Mouse (Mus musculus) liver, embryonic 12.5 days (tissue): Measurements from ENCODE around the gene Sspo. TPM values are rescaled to one million over a fixed set of nuclear protein-coding genes. Genes with fewer than 3 reads are reported as not detected.
"Not testable (repeated sequence)": the region's sequence is repeated elsewhere in the genome, so short reads cannot be mapped to it uniquely, and the experiment has no call there.

Source experiments
- ATAC-seq: fragments of 200-750 bp; cut with Nextera tagmentation; 2 replicates; pipeline ENCODE4 v1.8.0; 2017; ENCODE audit warnings: moderate number of reproducible peaks, mild to moderate bottlenecking, moderate library complexity
- H3K27ac ChIP-seq: fragments of 300-500 bp; sonication (generic); 2 replicates; pipeline ENCODE4 v1.5.1; 2016; ENCODE audit warnings: mild to moderate bottlenecking
- H3K27me3 ChIP-seq: fragments of 300-500 bp; sonication (generic); replicated peaks from 2 replicates; pipeline ENCODE4 v1.6.1; 2016; ENCODE audit warnings: mild to moderate bottlenecking, moderate library complexity
- H3K36me3 ChIP-seq: fragments of 300-500 bp; sonication (generic); 2 replicates; pipeline ENCODE4 v1.6.1; 2016; ENCODE audit warnings: mild to moderate bottlenecking, moderate library complexity
- H3K4me1 ChIP-seq: fragments of 300-500 bp; sonication (generic); 2 replicates; pipeline ENCODE4 v1.6.1; 2016
- H3K4me2 ChIP-seq: fragments of 300-500 bp; sonication (generic); 2 replicates; pipeline ENCODE4 v1.6.1; 2016; ENCODE audit warnings: mild to moderate bottlenecking, moderate library complexity
- H3K4me3 ChIP-seq: fragments of 300-500 bp; sonication (generic); 2 replicates; pipeline ENCODE4 v1.5.1; 2016; ENCODE audit warnings: mild to moderate bottlenecking, moderate library complexity
- H3K9ac ChIP-seq: fragments of 300-500 bp; sonication (generic); 2 replicates; pipeline ENCODE4 v1.6.1; 2016; ENCODE audit warnings: mild to moderate bottlenecking, moderate library complexity
- H3K9me3 ChIP-seq: fragments of 300-500 bp; sonication (generic); replicated peaks from 2 replicates; pipeline ENCODE4 v1.6.1; 2016; ENCODE audit warnings: mild to moderate bottlenecking, moderate library complexity
- WGBS: fragments of 180-500 bp; shearing (Covaris S2); methylation state at CpG from one replicate; pipeline ENCODE4 v1.1.7; 2016; ENCODE audit not compliant: insufficient replicate concordance; 5-methylcytosine and 5-hydroxymethylcytosine counted together
- polyA plus RNA-seq: library from polyadenylated mRNA; unstranded; fragments of >200 nt; fragmentation: Nextera tagmentation; extraction: Ambion mirVana; gene quantifications from 2 replicates; pipeline ENCODE4 v1.2.1, GENCODE M21; 2016

The Sspo gene
- polyA plus RNA-seq, 1 experiment from 2014 or later = 0.04 TPM

DNA sequence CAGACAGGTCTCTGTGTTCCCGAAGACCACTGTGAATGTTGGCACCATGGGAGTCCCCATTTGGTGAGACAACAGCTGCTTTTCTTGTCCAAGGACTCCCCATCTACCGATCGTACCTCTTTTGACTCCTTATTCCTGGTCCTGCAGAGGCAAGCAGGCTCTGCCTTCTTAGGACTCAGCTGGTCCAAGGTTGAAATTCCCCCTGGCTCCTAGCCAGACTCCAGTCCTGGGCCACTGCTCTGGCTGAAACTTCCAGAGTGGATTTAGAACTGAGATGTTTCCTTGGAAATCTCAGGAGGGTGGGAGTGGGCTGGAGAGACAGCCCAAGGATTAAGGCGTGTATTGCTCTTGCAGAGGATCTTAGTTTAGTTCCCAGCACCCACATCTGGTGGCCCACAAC is 49.5 kb downstream of the Sspo start:
- no peak for ATAC-seq
- Histone ChIP-seq H3K4me3 (no peak overlapping the region), H3K4me1 (no peaks in the 10 kb centered on the region)

DNA sequence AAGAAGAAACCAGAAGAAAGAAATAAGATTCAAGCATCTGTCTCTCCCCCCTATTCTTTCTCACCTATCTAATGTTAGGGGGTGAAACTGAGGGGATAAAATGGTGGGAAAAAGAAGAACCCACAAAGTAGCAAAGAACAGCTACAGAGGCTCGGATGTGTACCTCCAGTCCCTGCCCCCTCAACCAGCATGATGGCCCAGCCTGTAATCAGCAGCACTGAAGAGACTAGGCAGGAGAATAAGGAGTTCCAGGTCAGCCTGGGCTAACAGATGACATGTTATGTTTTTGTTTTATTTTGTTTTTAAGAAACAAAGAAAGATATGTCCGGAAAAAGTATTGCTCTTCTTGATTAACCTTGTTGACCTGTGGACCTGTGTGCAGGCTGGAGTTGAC is 55.8 kb downstream of the Sspo start:
- H3K27ac ChIP-seq = no peak overlapping the region
- H3K4me3 ChIP-seq = peak overlapping the region; percentile 61
- H3K27me3 ChIP-seq = no peaks in the 10 kb centered on the region
- H3K4me2 ChIP-seq = peak overlapping the region; percentile 77
- H3K36me3 ChIP-seq = no peaks in the 10 kb centered on the region
- peak; percentile 59 for ATAC-seq
- no peak overlapping the region for H3K9ac ChIP-seq
- peaks cover 9% of the 10 kb centered on the region; the same call in 1 of the 2 replicates for H3K4me1 ChIP-seq
- WGBS = 6% methylated on average over 2 of the region's 2 CpGs
- H3K9me3 ChIP-seq = no peaks in the 10 kb centered on the region

More for the DNA sequence above, 49.5 kb downstream of the Sspo start:
- Histone ChIP-seq H3K27me3 (no peaks in the 10 kb centered on the region), H3K36me3 (no peaks in the 10 kb centered on the region), H3K9ac (no peak overlapping the region), H3K4me2 (no peak overlapping the region), H3K27ac (no peak overlapping the region), H3K9me3 (no peaks in the 10 kb centered on the region)
- 72% methylated on average over 4 of the region's 4 CpGs for WGBS

DNA sequence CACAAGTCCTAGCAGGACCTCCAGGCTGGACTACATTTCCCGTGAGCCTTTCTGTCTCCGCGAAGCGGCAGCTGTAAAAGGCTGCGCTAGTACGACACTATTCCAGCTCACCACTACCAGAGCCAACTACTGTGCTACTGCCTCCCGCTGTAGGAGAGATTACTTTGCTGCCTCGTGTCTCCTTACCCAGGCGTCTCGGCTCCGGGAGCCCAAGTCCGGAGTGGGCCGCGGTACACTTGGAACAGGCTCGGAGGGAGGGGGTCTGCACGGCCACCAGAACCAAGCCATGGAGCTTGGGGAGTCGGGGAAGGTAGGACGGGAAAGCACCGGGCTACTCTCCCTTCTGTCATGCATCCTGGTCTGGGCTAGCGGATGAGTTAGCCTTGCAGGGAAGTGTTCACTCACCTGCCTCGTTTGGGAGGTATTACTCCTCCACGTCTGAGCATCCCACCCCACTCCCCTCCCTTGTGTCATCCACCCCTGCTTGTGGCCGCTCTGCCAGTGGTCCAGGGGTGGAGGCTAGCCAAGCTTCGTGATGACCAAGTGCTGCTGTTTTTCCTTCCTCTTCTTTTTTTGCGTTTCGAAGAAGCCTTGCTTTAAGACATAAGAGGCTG is 56.3 kb downstream of the Sspo start:
- under 1% methylated on average over 26 of the region's 26 CpGs for WGBS
- no peak overlapping the region for H3K27ac ChIP-seq

DNA sequence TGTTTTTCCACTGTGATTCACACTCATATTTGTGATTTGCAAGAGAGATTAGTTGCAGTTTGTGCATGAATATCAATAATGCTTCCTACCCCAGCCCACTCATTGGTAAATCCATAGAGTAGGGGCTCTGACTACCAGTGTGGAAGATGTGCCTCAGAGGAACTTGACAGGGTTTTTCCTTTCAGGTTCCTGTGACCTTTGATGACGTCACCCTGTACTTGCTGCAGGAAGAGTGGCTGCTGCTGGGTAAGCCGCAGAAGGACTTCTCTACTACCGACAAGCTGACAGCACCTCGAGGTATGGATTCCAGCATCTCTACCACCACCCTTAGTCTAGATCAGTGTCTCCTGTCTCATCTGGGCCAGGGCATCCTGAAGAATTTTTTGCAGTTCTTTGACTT is 60.1 kb downstream of the Sspo start:
- H3K27me3 ChIP-seq = no peaks in the 10 kb centered on the region
- H3K36me3 ChIP-seq = peaks cover 12% of the 10 kb centered on the region
- WGBS = 47% methylated on average over 4 of the region's 4 CpGs
- no peaks in the 10 kb centered on the region for H3K9me3 ChIP-seq
- no peak overlapping the region for H3K4me3 ChIP-seq
- H3K9ac ChIP-seq = no peak overlapping the region
- H3K4me2 ChIP-seq = no peak overlapping the region
- H3K27ac ChIP-seq = no peak overlapping the region
- H3K4me1 ChIP-seq = peaks cover 9% of the 10 kb centered on the region; the same call in 1 of the 2 replicates
- ATAC-seq = no peak

More for the DNA sequence above, 56.3 kb downstream of the Sspo start:
- H3K9me3 ChIP-seq = no peaks in the 10 kb centered on the region
- H3K27me3 ChIP-seq = no peaks in the 10 kb centered on the region
- H3K4me3 ChIP-seq = peak overlapping the region; percentile 61
- H3K36me3 ChIP-seq = no peaks in the 10 kb centered on the region
- H3K4me1 ChIP-seq = peaks cover 9% of the 10 kb centered on the region; the same call in 1 of the 2 replicates
- peak overlapping the region; percentile 77 for H3K4me2 ChIP-seq
- peak overlapping the region; percentile 68 for H3K9ac ChIP-seq
- ATAC-seq = peak; percentile 87

DNA sequence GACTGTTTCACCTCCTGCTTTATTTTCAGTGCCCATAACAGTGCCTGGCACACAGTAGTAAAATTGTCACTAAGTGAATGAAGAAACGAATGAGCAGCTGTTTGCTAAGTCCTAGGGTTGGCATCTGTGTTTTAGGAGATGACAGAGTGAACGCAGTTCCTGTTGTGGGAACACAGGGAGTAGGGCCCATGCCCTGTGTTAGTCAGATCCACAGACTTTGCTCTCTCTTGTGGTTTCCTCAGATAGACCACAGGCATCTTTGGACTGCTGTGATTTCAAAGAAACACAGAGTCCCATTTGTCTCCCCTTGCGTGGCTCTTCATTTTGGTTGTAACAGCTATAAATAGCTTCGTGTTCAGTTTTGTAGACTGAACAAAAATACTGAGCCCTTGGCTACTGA is 62.4 kb downstream of the Sspo start:
- WGBS = 43% methylated on average over 4 of the region's 4 CpGs
- Histone ChIP-seq H3K36me3 (peaks cover 34% of the 10 kb centered on the region), H3K27me3 (no peaks in the 10 kb centered on the region), H3K4me3 (no peak overlapping the region), H3K9me3 (no peaks in the 10 kb centered on the region), H3K9ac (no peak overlapping the region), H3K4me1 (no peaks in the 10 kb centered on the region), H3K27ac (no peak overlapping the region), H3K4me2 (no peak overlapping the region)
- ATAC-seq = no peak

DNA sequence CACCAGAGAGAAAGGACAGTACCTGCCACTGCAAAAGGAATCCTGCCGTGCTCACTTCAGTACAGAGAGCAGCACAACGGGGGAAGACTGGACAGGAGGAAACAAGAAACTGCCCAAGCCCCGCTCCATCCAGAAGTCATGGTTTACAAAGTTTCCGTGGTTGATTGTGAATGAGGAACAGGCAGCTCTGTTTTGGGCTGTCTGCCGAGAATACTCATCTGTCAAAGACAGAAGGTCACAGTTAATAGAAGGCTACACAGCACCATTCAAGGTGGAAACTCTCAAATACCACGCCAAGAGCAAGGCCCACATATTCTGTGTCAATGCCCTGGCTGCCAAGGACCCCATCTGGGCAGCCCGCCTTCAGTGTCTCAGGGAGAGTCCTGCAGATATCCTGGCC is 63.8 kb downstream of the Sspo start:
- 46% methylated on average over 7 of the region's 7 CpGs for WGBS
- H3K36me3 ChIP-seq = peaks cover 48% of the 10 kb centered on the region
- H3K27ac ChIP-seq = no peak overlapping the region
- H3K4me3 ChIP-seq = no peak overlapping the region
- H3K4me2 ChIP-seq = no peak overlapping the region
- ATAC-seq = no peak
- no peak overlapping the region for H3K9ac ChIP-seq
- no peaks in the 10 kb centered on the region for H3K4me1 ChIP-seq
- no peaks in the 10 kb centered on the region for H3K9me3 ChIP-seq
- no peaks in the 10 kb centered on the region for H3K27me3 ChIP-seq

DNA sequence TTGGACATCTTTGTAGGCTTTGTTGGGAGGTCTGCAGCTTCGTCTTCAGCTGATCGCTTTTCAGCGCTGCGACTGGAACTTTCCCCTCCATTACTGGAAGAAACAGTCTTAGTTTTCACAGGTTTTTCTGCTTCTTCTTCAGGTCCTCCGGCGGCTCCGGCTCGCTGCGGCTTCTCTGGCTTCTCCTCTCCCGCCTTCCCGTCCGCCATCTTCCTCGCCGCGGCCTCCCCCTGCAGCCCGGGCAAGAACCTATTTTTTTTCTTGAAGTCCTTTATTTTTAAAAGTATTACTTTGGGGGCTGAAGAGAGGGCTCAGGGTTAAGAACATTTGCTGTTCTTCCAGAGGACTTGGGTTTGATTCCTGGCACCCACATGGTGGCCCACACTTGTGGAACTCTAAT is 76.9 kb downstream of the Sspo start:
- ATAC-seq, H3K4me1 ChIP-seq, H3K36me3 ChIP-seq, H3K4me2 ChIP-seq, H3K4me3 ChIP-seq, H3K9ac ChIP-seq, H3K9me3 ChIP-seq, H3K27ac ChIP-seq, H3K27me3 ChIP-seq: not testable (repeated sequence)
- WGBS = 84% methylated on average over 16 of the region's 16 CpGs

DNA sequence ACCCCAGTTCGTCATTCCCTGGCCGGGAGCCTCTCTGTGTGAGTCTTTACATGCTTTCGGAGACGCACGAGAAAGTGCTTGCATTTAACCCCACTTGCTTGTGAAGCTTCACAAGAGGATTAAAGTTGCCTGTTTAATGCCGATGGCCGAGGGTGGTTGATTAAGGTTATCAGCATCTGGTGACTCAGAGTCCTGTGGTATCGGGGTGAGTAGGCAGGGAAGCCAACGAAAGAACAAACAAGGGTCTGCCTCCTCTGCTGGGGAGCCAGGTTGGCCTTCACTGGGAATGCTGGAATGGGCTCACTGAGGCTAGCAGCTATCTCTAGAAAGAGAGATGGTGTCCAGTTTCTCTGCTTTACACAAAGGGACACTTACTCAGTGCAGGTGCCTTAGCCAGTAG is 79.9 kb downstream of the Sspo start:
- H3K27ac ChIP-seq = no peak overlapping the region
- H3K9ac ChIP-seq = no peak overlapping the region
- 70% methylated on average over 9 of the region's 9 CpGs for WGBS
- no peaks in the 10 kb centered on the region; the same call in 1 of the 2 replicates for H3K36me3 ChIP-seq
- peaks cover 9% of the 10 kb centered on the region; the same call in 1 of the 2 replicates for H3K4me1 ChIP-seq
- H3K4me2 ChIP-seq = no peak overlapping the region
- no peak overlapping the region for H3K4me3 ChIP-seq
- H3K27me3 ChIP-seq = no peaks in the 10 kb centered on the region
- H3K9me3 ChIP-seq = no peaks in the 10 kb centered on the region
- ATAC-seq = no peak

DNA sequence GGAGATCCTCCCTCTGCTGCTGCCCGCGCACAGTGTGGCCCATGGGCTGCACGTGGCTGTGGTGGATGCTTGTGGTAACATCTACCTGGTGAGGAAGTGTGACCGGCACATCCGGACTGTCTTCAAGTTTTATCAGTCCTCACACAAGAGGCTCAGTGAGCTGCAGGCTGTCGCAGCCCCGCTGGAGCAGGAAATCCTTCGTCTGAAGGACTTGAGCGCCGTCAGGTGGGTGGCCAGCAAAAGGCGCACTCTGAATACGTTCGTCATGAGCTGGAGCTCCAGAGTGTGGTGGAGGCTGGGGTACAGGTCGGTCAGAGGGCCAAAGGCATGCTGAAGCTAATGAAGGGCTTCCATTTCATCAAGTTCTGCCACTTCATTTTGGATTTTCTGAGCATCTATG is 81.2 kb downstream of the Sspo start:
- no peak for ATAC-seq
- no peaks in the 10 kb centered on the region for H3K27me3 ChIP-seq
- no peak overlapping the region for H3K27ac ChIP-seq
- H3K4me3 ChIP-seq = no peak overlapping the region
- no peak overlapping the region for H3K4me2 ChIP-seq
- no peaks in the 10 kb centered on the region for H3K9me3 ChIP-seq
- WGBS = 47% methylated on average over 14 of the region's 14 CpGs
- H3K9ac ChIP-seq = no peak overlapping the region
- H3K36me3 ChIP-seq = no peaks in the 10 kb centered on the region; the same call in 1 of the 2 replicates
- H3K4me1 ChIP-seq = peaks cover 9% of the 10 kb centered on the region; the same call in 1 of the 2 replicates

DNA sequence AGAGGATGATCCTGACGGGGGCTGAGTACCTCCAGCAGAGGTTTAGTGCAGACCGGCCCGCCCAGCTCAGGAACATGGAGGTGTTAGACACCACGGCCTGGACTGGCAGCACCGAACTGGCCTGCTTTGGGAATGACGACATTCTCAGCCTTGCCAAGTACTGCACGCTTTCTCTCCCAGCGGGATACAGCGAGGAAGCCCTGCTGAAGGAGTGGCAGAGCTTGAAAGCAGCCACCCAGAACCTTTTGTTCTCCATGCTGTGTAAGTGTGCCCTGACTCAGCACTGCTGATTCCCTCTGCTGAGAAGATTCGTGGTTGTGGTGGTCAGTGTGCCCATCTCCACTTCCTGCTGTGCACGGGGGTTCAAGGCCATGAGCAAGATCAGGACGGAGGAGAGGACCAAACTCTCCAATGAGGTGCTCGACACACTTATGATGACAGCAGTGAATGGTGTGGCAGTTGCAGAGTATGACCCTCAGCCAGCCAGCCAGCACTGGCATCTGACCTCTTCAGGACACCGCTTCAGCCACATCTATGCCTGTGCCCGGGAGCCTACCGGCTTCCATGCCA is 81.9 kb downstream of the Sspo start:
- WGBS = 70% methylated on average over 16 of the region's 16 CpGs
- Histone ChIP-seq H3K27ac (no peak overlapping the region), H3K9ac (no peak overlapping the region), H3K27me3 (no peaks in the 10 kb centered on the region), H3K9me3 (no peaks in the 10 kb centered on the region), H3K4me3 (no peak overlapping the region), H3K4me2 (no peak overlapping the region), H3K36me3 (no peaks in the 10 kb centered on the region; the same call in 1 of the 2 replicates), H3K4me1 (peaks cover 9% of the 10 kb centered on the region; the same call in 1 of the 2 replicates)
- ATAC-seq = no peak

DNA sequence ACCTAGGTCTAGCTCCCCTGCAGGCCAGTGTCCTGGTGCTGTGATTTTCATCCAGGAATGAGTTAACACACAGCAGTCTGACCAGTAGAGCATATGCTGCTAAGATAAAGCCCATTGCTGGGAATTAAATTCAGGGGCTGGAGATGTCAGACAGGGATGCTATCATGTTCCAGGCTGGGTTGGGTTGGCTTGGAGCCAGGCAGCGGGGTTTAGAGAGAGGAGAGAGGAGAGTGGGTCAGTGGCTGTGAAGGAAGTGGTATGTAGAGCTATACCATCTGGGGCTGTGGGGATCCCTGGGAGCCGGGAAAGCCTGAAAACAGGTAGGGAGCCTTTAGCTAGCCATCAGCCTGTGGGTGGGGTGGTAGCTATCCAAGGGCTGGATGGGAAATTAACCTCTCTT is 82.8 kb downstream of the Sspo start:
- WGBS = 59% methylated on average over 2 of the region's 2 CpGs
- no peak overlapping the region for H3K9ac ChIP-seq
- H3K27ac ChIP-seq = no peak overlapping the region
- no peak overlapping the region for H3K4me3 ChIP-seq
- no peaks in the 10 kb centered on the region for H3K9me3 ChIP-seq
- peaks cover 9% of the 10 kb centered on the region; the same call in 1 of the 2 replicates for H3K4me1 ChIP-seq
- H3K36me3 ChIP-seq = no peaks in the 10 kb centered on the region; the same call in 1 of the 2 replicates
- no peak for ATAC-seq
- H3K4me2 ChIP-seq = no peak overlapping the region
- no peaks in the 10 kb centered on the region for H3K27me3 ChIP-seq

DNA sequence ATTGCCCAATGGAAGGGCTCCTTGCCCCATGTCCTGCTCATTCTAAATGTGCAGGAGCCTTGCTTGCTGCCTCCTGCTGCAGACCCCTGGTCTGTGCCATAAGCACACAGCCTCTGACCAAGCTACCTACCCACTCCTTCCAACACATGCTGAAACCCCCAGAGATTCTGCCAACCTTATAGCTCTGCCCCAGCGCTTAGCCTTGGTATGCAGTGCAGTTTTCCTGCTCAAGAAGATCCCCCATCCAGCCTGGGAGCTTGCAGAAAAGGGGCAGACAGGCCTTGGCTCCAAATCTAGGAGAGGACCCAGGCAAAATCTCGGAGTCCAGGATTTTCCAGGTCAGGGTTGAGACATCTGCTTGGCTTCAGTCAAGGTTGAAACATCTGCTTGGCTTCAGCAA is 85.4 kb downstream of the Sspo start:
- Histone ChIP-seq H3K9me3 (no peaks in the 10 kb centered on the region), H3K4me2 (no peak overlapping the region), H3K27me3 (peaks cover 14% of the 10 kb centered on the region; the same call in 1 of the 2 replicates), H3K36me3 (no peaks in the 10 kb centered on the region; the same call in 1 of the 2 replicates), H3K4me1 (peaks cover 19% of the 10 kb centered on the region; the same call in 1 of the 2 replicates), H3K27ac (no peak overlapping the region), H3K9ac (no peak overlapping the region), H3K4me3 (no peak overlapping the region)
- WGBS = 52% methylated on average over 2 of the region's 2 CpGs
- no peak for ATAC-seq
